Mouse (Mus musculus) kidney, adult 2 months (tissue): ENCODE measurements at regions not wholly inside any gene's neighbourhood (a gene's known extent, or its start where the extent isn't known, plus 50 kb on each side); places are given as distances from the start of the nearest gene placed in this dataset.

ENCODE experiments used
- CTCF ChIP-seq: fragments of 200-500 bp; conservative IDR thresholded peaks from 2 replicates; pipeline ENCODE4 v1.5.1; 2011; ENCODE audit warnings: low read depth, mild to moderate bottlenecking, control low read depth, low read length, moderate library complexity, mixed read lengths; ENCODE audit not compliant: insufficient read depth, insufficient read length
- POLR2A ChIP-seq: fragments of 200-500 bp; IDR thresholded peaks from one replicate; pipeline ENCODE4 v1.6.1; 2011; ENCODE audit warnings: low read depth, low read length, control low read depth

DNA sequence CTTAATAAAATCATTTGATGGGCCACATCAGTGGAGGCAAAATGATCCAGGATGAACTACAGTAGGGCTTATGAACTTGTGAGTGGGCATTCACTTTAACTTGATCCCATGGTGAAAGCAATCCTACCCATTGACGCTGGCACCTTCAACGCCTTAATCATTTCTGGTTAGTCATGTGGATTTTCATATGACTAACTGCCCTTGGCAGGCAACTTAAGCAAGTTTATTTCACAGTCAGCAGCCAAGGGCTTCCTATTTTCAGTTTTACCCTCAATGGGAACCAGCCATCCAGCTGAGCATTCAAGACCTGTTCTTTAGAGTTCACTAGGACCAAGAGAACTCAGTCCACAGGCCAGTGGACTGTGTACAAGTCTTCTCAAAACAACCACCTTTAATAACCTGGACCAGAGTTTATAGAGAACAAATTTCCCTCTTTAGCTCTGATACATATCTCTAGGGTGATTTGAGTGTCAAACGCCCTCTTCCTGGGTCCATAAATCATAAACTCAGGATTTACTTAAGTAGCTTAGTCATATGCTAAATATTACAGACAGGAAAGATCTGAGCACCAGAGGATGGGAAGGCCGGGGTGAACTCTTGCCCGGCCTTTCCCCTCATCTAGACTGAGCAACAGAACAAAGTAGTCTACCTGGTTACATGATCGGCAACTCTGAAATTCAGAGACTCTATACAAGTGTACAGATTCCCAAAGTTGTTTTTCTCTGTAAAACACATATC, 60.0 kb upstream of the Vcam1 start:
- TF ChIP-seq POLR2A, result no peak
- no peak for TF ChIP-seq CTCF
